Comparison of ENCODE assay signal across 9 mouse cellular contexts in the genomic region with DNA sequence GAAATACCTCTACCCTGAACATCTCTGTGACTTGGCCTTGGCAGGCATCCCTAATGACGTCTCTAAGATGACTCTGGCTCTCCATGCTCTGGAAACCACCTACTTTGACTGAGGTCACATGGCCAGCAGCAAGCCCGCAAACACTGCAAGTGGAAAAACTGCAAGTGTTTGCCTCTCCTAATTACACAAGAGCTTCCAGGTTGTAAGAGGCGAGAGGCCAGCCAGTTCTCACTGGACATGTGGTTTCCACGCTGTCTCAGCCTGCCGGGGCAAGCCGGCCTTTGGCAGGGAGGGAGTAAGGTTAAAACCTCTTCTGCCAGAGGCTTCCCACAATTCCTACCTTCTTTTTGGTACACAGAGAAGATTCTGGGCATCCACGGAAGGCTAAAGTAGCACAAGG.
DNase-seq lines count a peak whose midpoint lies in the region; ATAC-seq and TF ChIP-seq lines count a peak whose summit lies in the region.
"Had no signal": no experiment of that assay in that cellular context is flagged by ENCODE, and none has a peak within 500 bp of the region (broad histone marks: within the 10 kb centered on the region; RNA-seq: fewer than 3 reads in every experiment).

No protein-coding gene starts in this region.

- WGBS in liver, adult 2 months: 12% methylated on average over 7 of the region's 7 CpGs
- 65% methylated on average over 7 of the region's 7 CpGs for WGBS in liver, embryonic 12.5 days (ENCODE audit: insufficient replicate concordance)
- 40% methylated on average over 7 of the region's 7 CpGs for WGBS in stomach, embryonic 15.5 days
- WGBS in midbrain, embryonic 14.5 days: 84% methylated on average over 7 of the region's 7 CpGs
- 79% methylated on average over 7 of the region's 7 CpGs for WGBS in forebrain, embryonic 15.5 days

- no peak for TF ChIP-seq CTCF in liver, adult 2 months (IDR thresholded peaks at IDR 0.05; ENCODE audit: low read depth, low read length)
- no peak for TF ChIP-seq CTCF in gastrocnemius, adult 2 months (IDR thresholded peaks at IDR 0.05)

- TF ChIP-seq POLR2A in liver, adult 2 months (IDR thresholded peaks at IDR 0.05; ENCODE audit: extremely low read depth, insufficient read depth, low read length): no peak

- H3K79me2 ChIP-seq in liver, adult 2 months (ENCODE audit: control insufficient read depth, insufficient read depth, low read length): no peaks in the 10 kb centered on the region

- H3K9ac ChIP-seq in liver, adult 2 months (ENCODE audit: low read depth, low read length): no peak overlapping the region
- no peak overlapping the region for H3K9ac ChIP-seq in liver, embryonic 12.5 days
- H3K9ac ChIP-seq in stomach, embryonic 15.5 days: no peak overlapping the region
- H3K9ac ChIP-seq in midbrain, embryonic 14.5 days (replicated peaks; ENCODE audit: low read length): no peak overlapping the region
- no peak overlapping the region for H3K9ac ChIP-seq in forebrain, embryonic 15.5 days (replicated peaks)
- H3K9ac ChIP-seq: liver, embryonic 13.5 days had no signal

- H3K4me2 ChIP-seq in liver, embryonic 12.5 days: no peak overlapping the region
- no peak overlapping the region for H3K4me2 ChIP-seq in stomach, embryonic 15.5 days
- no peak overlapping the region for H3K4me2 ChIP-seq in midbrain, embryonic 14.5 days (ENCODE audit: low read length)
- H3K4me2 ChIP-seq in forebrain, embryonic 15.5 days (replicated peaks): no peak overlapping the region
- H3K4me2 ChIP-seq: liver, embryonic 13.5 days had no signal

- no peaks in the 10 kb centered on the region for H3K9me3 ChIP-seq in liver, embryonic 12.5 days (replicated peaks)
- no peaks in the 10 kb centered on the region for H3K9me3 ChIP-seq in stomach, embryonic 15.5 days
- H3K9me3 ChIP-seq in midbrain, embryonic 14.5 days (ENCODE audit: control insufficient read depth, low read length): no peaks in the 10 kb centered on the region
- H3K9me3 ChIP-seq in forebrain, embryonic 15.5 days: no peaks in the 10 kb centered on the region
- H3K9me3 ChIP-seq: liver, embryonic 13.5 days had no signal

- no peaks in the 10 kb centered on the region for H3K36me3 ChIP-seq in liver, adult 2 months (ENCODE audit: control insufficient read depth, insufficient read depth, low read length)
- no peaks in the 10 kb centered on the region for H3K36me3 ChIP-seq in liver, embryonic 12.5 days
- H3K36me3 ChIP-seq in stomach, embryonic 15.5 days: no peaks in the 10 kb centered on the region
- H3K36me3 ChIP-seq in midbrain, embryonic 14.5 days (ENCODE audit: control insufficient read depth, insufficient read depth, low read length): no peaks in the 10 kb centered on the region
- no peaks in the 10 kb centered on the region for H3K36me3 ChIP-seq in forebrain, embryonic 15.5 days
- H3K36me3 ChIP-seq: liver, embryonic 13.5 days had no signal

- H3K4me3 ChIP-seq in liver, adult 2 months (ENCODE audit: insufficient read depth, low read depth, low read length): no peak overlapping the region
- H3K4me3 ChIP-seq in liver, embryonic 12.5 days: no peak overlapping the region
- H3K4me3 ChIP-seq in gastrocnemius, adult 2 months: 0 out of 2 replicates have a peak overlapping the region, but pooled peaks have one; percentile 13
- H3K4me3 ChIP-seq in stomach, embryonic 15.5 days (replicated peaks): no peak overlapping the region
- H3K4me3 ChIP-seq in midbrain, embryonic 14.5 days (replicated peaks; ENCODE audit: low read depth, low read length): no peak overlapping the region
- H3K4me3 ChIP-seq in forebrain, embryonic 15.5 days: no peak overlapping the region
- H3K4me3 ChIP-seq: liver, embryonic 13.5 days had no signal

- H3K27ac ChIP-seq in liver, adult 2 months (replicated peaks; ENCODE audit: insufficient read depth, low read depth, low read length): peak overlapping the region; percentile 57
- no peak overlapping the region for H3K27ac ChIP-seq in liver, embryonic 12.5 days
- H3K27ac ChIP-seq in gastrocnemius, adult 2 months: peak overlapping the region; percentile 77
- H3K27ac ChIP-seq in stomach, embryonic 15.5 days: 0 out of 2 replicates have a peak overlapping the region, but pooled peaks have one; percentile 1
- no peak overlapping the region for H3K27ac ChIP-seq in midbrain, embryonic 14.5 days (replicated peaks; ENCODE audit: low read depth, low read length)
- H3K27ac ChIP-seq in forebrain, embryonic 15.5 days (replicated peaks): no peak overlapping the region
- H3K27ac ChIP-seq: liver, embryonic 13.5 days had no signal

- ATAC-seq in liver, embryonic 12.5 days: no peak
- no peak for ATAC-seq in stomach, embryonic 15.5 days (ENCODE audit: insufficient read depth, low FRiP score, low read depth)
- ATAC-seq in midbrain, embryonic 14.5 days (ENCODE audit: low FRiP score, low TSS enrichment): no peak
- no peak for ATAC-seq in forebrain, embryonic 15.5 days (replicated peaks)

- peaks cover 9% of the 10 kb centered on the region; the same call in 1 of the 2 replicates for H3K4me1 ChIP-seq in liver, adult 2 months (ENCODE audit: control insufficient read depth, insufficient read depth, low read length)
- H3K4me1 ChIP-seq in liver, embryonic 12.5 days: no peaks in the 10 kb centered on the region
- H3K4me1 ChIP-seq in stomach, embryonic 15.5 days: peaks cover 10% of the 10 kb centered on the region
- H3K4me1 ChIP-seq in midbrain, embryonic 14.5 days (ENCODE audit: control insufficient read depth, insufficient read depth, low read length): no peaks in the 10 kb centered on the region
- no peaks in the 10 kb centered on the region for H3K4me1 ChIP-seq in forebrain, embryonic 15.5 days

- intact Hi-C loops in gastrocnemius, adult 2 months (cut with DNase I): loop anchor here (10.0 kb wide), 1 partner anchor 155 kb away; no protein-coding TSS in a partner anchor

- H3K27me3 ChIP-seq in liver, adult 2 months (ENCODE audit: control insufficient read depth, insufficient read depth, low read length): no peaks in the 10 kb centered on the region
- peaks cover 16% of the 10 kb centered on the region for H3K27me3 ChIP-seq in liver, embryonic 12.5 days (replicated peaks)
- no peaks in the 10 kb centered on the region for H3K27me3 ChIP-seq in stomach, embryonic 15.5 days (replicated peaks)
- no peaks in the 10 kb centered on the region for H3K27me3 ChIP-seq in midbrain, embryonic 14.5 days (ENCODE audit: control insufficient read depth, insufficient read depth, low read length)
- H3K27me3 ChIP-seq in forebrain, embryonic 15.5 days: no peaks in the 10 kb centered on the region

- DNase-seq in liver, adult 2 months (ENCODE audit: extremely low read depth, low read depth, low spot score): peak; percentile 97
- DNase-seq in gastrocnemius, adult 2 months: peak; percentile 77
- DNase-seq in kidney, postnatal 36 days: peak; percentile 57 to 81
- no peak for DNase-seq in cerebellum, adult 11-12 months
- DNase-seq in midbrain, embryonic 14.5 days: no peak
- DNase-seq: liver, embryonic 13.5 days had no signal

Comparison
In these comparisons a context has a peak if more than half of its experiments do, and no peak if none do; other contexts are left out.
1. H3K27ac ChIP-seq: peak in liver, adult 2 months (single experiment), gastrocnemius, adult 2 months (single experiment) and stomach, embryonic 15.5 days (single experiment); none in liver, embryonic 12.5 days (single experiment), midbrain, embryonic 14.5 days (single experiment) and forebrain, embryonic 15.5 days (single experiment).
2. DNase-seq: peak in liver, adult 2 months (single experiment), gastrocnemius, adult 2 months (single experiment) and kidney, postnatal 36 days (2 of 2); none in cerebellum, adult 11-12 months (single experiment) and midbrain, embryonic 14.5 days (single experiment).